Mouse (Mus musculus) liver (tissue): Measurements from ENCODE around the gene Mrps12.
A peak's percentile ranks its signal among the peaks of the same experiment; 100 is the strongest.

ENCODE experiments used
- DNase-seq: peaks from one replicate; pipeline ENCODE4 v3.0.0-alpha.2; 2020; ENCODE audit warnings: mixed read lengths

Gene Mrps12

DNA sequence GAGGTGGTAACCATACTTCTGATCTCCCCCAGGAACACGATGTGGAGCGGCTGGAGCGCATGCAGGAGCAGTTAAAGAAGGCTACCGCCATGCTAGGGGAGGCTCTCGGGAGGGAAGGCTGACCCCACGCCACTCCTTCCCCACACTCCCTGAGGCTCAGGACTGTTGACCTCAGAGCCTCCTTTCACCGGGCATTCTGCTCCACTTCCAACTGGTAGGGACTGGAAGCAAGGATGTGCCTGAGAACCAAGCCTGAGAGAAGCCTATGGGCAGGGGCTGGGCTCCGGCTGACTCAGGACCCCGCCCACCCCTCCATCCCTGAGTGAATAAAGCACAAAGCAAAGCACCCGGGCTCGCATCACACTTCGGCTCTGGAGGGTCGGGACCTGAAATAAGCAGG, 17.0 kb upstream of the Mrps12 start:
- no peak for DNase-seq

- DNase-seq, result no peak
These were observed 14.5 kb upstream of the Mrps12 start, which contains the start of gene Ccer2 for GRCm38 (mm10) chr7:28756079-28756478. Gene Ccer2 (plus strand): TSS chr7:28756174.

- no peak for DNase-seq
These were observed 8.3 kb upstream of the Mrps12 start for GRCm38 (mm10) chr7:28749935-28750334.

DNA sequence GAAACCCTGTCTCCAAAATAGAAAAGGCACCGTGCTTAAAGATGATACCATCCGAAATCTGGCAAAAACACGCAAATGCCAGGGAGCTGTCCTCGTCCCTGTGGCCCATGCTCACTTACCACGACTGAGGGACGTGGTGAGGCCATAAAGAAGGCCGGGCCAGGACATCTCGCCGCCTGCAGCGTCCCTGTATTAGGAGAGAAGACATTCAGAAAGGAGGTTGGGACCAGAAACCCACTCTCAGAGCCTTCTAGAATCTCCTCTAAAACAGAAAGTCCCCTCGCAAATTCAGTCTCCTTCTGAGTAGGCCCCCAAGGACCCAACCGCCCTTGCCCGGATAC, 282 bp downstream of the Mrps12 start:
- DNase-seq, result no peak

GRCm38 (mm10) chr7:28740949-28741348, 671 bp downstream of the Mrps12 start:
- DNase-seq, result no peak

DNA sequence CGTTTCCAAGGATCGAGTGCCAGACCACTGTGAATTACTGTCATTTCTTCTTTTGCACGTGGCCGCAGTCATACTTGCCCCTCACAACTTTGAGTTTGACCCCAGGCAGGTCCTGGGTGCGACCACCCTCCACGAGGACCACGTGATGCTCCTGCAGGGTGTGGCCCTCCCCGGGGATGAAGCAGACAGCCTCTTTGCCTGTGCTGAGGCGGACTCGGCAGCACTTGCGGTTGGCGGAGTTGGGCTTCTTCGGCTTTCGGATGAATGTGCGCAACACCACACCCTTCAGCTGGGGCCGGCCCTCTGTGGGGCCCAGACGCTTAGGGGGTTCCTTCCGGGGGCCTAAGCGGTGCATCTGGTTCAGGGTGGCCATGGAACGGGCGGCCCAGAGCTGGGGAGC, 1.8 kb downstream of the Mrps12 start:
- DNase-seq, result no peak

DNA sequence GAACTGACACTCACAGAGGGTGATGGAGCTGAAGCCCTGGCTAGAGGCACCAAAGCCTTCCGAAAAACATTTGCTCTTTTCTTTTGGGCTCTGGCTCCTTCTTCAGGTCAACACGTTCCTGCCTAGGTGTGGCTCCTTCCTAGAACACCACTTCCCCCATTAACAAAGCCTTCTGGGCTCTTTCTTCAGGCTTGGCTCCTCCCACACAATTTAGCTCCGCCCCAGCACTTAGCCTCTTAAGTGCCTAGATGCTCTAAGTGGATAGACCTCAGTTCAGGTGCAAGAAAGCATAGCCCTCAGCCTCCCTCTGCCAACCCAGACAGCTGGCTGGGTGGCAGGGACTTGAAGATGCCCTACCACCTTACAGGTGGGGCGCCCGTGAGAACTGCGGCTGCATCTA, 5.9 kb downstream of the Mrps12 start:
- DNase-seq, result no peak

DNA sequence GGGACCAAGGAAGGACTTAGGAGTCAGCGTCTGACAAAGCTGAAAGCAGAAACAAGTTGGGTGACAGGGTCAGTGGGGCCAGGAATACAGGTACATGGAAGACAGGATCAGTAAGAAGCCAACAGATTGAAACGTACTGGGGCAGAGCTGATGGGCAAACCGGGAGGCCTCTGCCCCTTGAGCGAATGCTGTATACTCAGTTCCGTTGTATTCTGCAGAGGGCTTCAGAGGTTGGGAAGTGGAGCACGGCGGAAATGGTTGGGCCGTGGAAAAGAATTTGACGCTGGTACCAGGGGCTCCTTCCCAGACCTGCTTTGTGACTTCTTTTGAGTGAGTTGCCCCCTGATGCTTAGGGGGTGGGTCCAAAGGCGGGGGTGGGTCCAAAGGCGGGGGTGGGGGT, 8.4 kb downstream of the Mrps12 start:
- no peak for DNase-seq

DNA sequence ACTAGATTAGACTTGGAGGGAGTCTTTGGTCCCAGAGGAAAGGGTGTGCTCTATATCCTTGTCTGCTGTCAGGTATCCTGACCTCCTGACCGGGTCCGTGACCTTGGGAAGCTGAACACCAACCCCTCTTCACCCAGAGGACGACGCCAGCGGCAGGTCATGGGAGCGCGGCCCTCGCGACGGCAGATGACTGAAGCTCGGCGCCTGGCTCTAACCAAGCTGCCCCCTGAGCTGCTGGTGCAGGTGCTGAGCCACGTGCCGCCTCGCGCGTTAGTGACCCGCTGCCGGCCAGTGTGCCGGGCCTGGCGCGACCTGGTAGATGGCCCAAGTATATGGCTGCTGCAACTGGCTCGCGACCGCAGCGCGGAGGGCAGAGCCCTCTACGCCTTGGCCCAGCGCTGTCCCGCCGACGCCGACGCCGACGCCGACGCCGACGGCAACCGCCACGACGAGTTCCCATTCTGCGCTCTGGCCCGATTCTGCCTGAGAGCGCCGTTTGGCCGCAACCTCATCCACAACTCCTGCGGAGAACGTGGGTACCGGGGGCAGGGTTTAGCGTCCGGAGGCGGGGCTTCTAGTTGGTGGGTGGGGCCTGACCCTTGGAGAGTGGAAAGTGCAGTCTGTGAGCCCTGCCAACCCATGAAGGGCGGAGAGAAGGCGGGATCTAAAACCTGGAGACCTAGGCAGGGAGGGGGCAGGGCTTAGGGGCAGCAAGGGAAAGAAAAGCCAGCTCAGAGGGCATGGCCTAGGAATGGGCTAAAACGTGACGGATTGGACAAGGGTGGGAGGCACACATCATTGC, 9.1 kb downstream of the Mrps12 start:
- DNase-seq, result peak; percentile 89

GRCm38 (mm10) chr7:28727649-28728340, 13.8 kb downstream of the Mrps12 start:
- DNase-seq, result no peak

DNA sequence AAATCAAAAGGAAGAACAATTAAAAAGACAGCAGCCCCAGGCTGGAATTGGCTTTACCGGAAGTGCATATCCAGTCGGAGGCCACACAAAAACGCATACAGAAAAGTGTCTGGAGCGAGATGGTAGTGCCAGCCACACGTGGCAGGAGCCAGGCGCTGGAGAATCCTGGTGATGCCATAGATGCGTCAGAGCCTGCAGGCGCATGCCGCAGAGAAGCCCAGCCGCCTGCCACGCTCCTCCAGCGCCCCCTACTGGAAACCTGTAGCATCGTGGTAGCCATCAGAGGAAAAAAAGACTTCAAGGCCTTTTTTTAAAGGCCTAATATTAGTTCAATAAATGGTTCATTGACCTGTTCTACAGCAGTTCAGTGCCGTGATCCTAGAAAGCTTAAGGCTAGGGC, 15.0 kb downstream of the Mrps12 start:
- DNase-seq, result peak; percentile 72

DNA sequence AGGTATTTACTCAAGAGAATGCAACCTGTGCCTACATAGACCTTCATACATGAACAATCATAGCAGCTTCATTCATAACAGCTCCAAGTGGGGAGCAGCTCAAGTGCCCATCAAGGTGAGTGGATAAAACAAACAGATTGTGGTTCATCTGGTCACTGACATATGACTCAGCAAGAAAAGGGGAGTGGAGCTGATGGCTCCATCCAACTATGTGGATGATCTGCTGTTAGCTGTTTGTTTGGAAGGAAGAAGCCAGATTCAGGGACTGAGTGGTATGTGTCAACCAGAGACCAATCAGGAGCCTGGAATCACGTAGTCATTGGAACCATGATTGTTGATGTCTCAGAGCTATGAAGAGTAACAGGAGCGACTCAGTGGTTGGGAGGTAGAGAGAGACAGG, 17.0 kb downstream of the Mrps12 start:
- DNase-seq, result no peak

DNA sequence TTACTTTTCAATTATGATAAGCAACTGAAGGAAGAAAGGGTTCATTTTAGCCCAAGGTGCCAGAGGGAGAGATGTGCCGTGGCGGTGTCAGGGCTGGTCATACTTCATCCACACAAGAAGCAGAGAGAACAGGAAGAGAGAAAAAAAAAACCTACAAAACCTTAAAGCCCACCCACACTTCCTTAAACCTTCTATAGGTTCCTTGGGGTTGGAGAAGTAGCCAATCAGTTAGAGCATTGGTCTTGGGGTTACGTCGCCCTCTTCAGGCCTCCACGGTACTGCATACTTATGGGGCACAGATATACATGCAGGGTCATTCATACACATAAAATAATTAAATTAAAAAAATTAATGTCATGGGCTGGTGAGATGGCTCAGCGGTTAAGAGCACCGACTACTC, 19.5 kb downstream of the Mrps12 start:
- no peak for DNase-seq

DNA sequence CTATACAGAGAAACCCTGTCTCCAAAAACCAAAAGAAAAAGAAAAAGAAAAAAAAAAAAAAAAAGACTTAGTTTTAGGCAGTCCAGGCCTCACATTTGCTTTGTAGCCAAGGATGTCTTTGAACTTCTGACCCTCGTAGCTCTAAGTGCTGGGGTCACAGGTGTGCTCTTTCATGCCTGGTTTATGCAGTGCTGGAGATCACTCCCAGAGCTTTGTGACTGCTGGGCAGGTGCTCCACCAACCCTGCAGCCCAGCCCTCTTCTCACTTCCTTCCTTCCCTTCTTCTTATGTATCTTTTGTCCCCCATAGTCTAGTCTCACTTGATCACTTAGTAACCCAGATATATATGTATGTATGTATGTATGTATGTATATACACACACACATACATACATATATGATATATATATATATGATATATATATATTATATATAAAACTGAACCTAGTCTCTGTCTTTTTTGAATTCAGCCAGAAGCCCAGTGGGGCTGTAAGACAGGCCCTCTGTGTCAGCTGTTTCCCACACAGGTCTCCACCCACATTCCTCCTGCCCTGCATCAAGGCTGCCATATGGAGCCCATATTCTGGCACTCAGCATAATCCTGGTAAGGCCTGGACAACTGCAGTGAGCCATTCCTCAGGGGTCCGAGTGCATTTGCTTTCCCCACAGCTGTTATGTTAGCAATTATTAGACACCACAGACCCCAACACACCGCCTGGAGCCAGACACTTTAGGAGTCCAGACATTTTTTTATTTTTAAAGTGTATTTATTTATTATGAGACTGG, 20.7 kb downstream of the Mrps12 start:
- DNase-seq, result no peak

DNA sequence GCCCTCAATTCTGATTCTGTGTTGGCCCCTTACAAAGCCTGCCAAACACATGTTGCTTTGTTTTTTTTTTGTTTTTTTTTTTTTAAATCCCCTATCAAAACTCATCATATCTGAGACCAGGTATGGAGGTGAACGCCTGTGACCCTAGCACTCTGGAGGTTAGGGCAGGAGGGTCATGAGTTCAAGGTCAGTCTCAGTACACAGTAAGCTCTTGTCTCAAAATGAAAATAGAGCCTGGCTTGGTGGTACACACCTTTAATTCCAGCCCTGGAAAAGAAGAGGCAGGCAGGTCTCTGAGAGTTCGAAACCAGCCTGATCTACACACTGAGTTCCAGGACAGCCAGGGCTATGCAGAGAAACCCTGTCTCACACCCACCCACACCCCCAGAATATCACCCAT, 22.0 kb downstream of the Mrps12 start:
- DNase-seq, result no peak

- DNase-seq, result no peak
These were observed 22.5 kb downstream of the Mrps12 start for GRCm38 (mm10) chr7:28719159-28719558.

DNA sequence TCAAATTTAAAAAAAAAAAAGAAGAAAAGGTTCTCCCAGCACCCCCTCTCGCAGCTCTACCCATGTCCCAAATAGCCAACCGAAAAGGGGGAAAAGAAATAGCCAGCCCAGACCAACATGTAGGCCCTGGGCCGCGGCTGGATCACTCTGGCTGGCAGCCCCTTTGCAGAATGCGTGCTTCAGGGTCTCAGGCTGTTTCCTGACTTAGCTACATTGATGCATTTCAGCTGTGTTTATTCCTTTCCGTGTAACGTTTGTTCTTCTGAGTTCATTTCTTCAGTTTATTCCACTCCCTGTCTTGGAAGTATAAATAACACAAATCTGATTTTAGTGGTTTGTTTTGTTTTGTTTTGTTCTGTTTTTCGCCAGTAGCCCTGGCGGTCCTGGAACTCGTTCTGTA, 23.9 kb downstream of the Mrps12 start:
- no peak for DNase-seq

GRCm38 (mm10) chr7:28716590-28717281, 24.9 kb downstream of the Mrps12 start, which contains the start of gene Fbxo17:
Gene Fbxo17 (plus strand): TSS chr7:28716804.
- DNase-seq, result peak; percentile 53

- no peak for DNase-seq
These were observed 26.0 kb downstream of the Mrps12 start for GRCm38 (mm10) chr7:28715598-28715997.

DNA sequence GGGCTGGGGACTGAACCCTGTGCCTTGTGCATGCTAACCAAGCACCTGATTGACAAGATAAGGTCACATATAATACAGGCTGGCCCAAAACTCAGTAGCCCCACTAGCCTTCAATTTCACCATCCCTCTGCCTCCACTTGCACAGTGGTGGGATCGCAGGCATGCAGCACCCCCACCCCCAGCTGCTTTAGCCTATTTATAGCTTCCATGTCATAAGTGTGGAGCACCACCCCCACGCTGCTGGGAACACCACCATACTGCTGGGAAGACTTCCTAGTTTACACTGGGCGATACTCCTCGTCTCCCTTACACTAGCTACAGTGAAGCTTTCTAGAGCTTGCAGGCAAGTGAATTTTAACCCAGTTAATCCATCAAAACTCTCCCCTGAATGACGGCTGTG, 27.0 kb downstream of the Mrps12 start:
- no peak for DNase-seq

DNA sequence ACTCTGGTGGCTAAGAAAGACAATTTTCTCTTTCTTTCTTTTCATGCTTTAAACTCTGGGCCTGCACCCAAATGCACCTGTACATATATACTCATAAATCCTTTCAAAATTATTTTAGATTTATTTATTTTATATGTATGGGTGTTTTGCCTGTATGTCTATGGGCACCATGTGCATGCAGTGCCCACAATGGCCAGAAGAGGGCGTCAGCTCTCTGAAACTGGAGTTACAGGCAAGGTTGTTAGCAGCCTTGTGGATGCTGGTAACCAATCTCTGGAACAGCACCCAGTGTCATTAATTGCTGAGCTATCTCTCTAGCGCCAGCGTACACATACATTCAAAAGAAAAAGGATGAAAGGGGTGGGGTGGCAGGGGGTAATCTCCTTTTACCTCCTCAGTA, 30.7 kb downstream of the Mrps12 start:
- DNase-seq, result no peak

GRCm38 (mm10) chr7:28709454-28709853, 32.2 kb downstream of the Mrps12 start:
- no peak for DNase-seq

DNA sequence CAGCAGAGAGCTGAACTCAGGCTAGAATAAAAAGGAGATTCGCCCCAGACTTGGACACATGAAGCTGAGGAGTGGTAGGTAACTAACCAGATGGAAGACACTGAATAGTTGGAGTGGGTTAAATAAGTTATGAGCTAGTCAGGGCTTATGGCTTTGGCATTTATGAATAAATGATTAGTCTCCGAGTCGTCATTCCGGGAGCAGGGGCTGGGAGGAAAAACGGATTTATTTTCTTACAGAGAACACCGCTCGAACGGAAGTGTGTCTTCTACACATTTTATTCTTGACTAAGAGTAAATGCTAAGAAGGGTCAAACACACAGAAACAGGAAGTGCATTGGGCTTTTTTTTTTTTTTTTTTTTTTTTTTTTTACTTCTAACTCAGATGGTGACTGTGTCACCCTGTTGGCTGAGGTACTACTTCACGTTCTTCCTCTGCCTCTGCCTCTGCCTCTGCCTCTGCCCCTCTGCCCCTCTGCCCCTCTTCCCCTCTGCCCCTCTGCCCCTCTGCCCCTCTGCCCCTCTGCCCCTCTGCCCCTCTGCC, 38.9 kb downstream of the Mrps12 start:
- DNase-seq, result no peak
